Mouse (Mus musculus): Measurements from ENCODE around the gene Prdm5. TPM values are rescaled to one million over a fixed set of nuclear protein-coding genes. Genes with fewer than 3 reads are reported as not detected.

Prdm5 gene
- polyA plus RNA-seq, 2 experiments = 1.1 to 1.4 TPM

DNA sequence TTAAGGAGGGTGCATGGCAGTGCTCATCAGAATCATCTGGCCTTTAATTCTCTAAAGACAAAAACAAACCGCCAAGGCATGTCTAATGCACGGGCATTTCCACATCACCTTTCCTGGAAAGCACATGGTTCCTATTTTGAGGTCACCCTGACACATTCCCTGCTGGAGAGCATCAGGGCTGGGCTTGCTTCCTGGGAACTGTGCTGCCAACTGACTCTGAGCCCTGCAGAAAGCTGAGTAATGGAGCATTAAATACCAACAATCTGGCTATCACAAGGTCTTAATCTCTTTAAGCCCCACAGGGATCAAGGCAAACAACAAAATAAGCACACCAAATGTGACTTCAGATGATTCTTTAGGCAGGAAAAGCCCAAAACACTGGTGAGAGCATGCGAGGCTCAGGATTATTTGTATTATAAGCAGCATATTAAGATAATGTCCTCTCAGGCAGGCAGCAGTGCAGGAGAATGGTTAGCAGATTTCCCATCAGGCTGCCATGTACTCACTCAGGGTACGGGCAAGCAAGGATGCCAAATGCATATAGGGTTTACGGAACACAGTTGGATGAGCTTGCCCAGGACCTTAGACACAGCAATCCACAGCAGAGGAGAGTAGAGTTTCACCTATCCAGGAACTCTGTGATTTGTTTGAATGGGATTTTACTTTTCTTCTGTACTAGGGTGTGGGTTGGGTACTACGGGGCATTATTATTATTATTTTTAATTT, 190.8 kb downstream of the Prdm5 start:
- H3K27me3 ChIP-seq (ENCODE audit: control insufficient read depth, insufficient read depth, low read length) = no peaks in the 10 kb centered on the region
- H3K4me1 ChIP-seq (replicated peaks; ENCODE audit: control insufficient read depth in 2 of 2, insufficient read depth in 2 of 2, low read length in 1 of 2) = no peaks in the 10 kb centered on the region
- H3K9ac ChIP-seq (replicated peaks) = no peak overlapping the region
- no peak overlapping the region for H3K4me3 ChIP-seq (ENCODE audit: insufficient read depth in 1 of 2, low read depth in 2 of 2, low read length in 2 of 2)
- ATAC-seq (ENCODE audit: insufficient read depth) = no peak
- H3K4me2 ChIP-seq (ENCODE audit: low read depth) = no peak overlapping the region
- H3K9me3 ChIP-seq (ENCODE audit: control insufficient read depth, low read length) = no peaks in the 10 kb centered on the region
- 56% methylated on average over 6 of the region's 6 CpGs for WGBS (ENCODE audit: insufficient replicate concordance)
- H3K27ac ChIP-seq = no peak overlapping the region
- TF ChIP-seq EP300 (IDR thresholded peaks at IDR 0.05; ENCODE audit: low read depth) (no peak), CTCF (IDR thresholded peaks at IDR 0.05; ENCODE audit: low read depth) (no peak)
- DNase-seq (ENCODE audit: low read depth in 3 of 3, low spot score in 3 of 3) = no peak
- H3K36me3 ChIP-seq (replicated peaks; ENCODE audit: control insufficient read depth, insufficient read depth, low read depth) = no peaks in the 10 kb centered on the region

GRCm38 (mm10) chr6:65970410-65970809, 191.6 kb downstream of the Prdm5 start:
- no peak for ATAC-seq (ENCODE audit: insufficient read depth)
- H3K4me3 ChIP-seq (ENCODE audit: insufficient read depth in 1 of 2, low read depth in 2 of 2, low read length in 2 of 2) = no peak overlapping the region
- H3K27ac ChIP-seq = no peak overlapping the region
- TF ChIP-seq EP300 (IDR thresholded peaks at IDR 0.05; ENCODE audit: low read depth) (no peak), CTCF (IDR thresholded peaks at IDR 0.05; ENCODE audit: low read depth) (no peak)
- H3K4me1 ChIP-seq (replicated peaks; ENCODE audit: control insufficient read depth in 2 of 2, insufficient read depth in 2 of 2, low read length in 1 of 2) = no peaks in the 10 kb centered on the region
- WGBS (ENCODE audit: insufficient replicate concordance) = 79% methylated on average over 9 of the region's 9 CpGs
- DNase-seq (ENCODE audit: low read depth in 3 of 3, low spot score in 3 of 3) = no peak
- H3K27me3 ChIP-seq (ENCODE audit: control insufficient read depth, insufficient read depth, low read length) = no peaks in the 10 kb centered on the region
- no peaks in the 10 kb centered on the region for H3K9me3 ChIP-seq (ENCODE audit: control insufficient read depth, low read length)
- no peak overlapping the region for H3K9ac ChIP-seq (replicated peaks)
- no peak overlapping the region for H3K4me2 ChIP-seq (ENCODE audit: low read depth)
- no peaks in the 10 kb centered on the region for H3K36me3 ChIP-seq (replicated peaks; ENCODE audit: control insufficient read depth, insufficient read depth, low read depth)

Other genes starting within 250 kb of the Prdm5 start
- under 0.01 and 0.08 TPM in 2 replicates for gene Ndnf, start 107.4 kb upstream of the Prdm5 start, polyA plus RNA-seq (2012; rRNA removed)
- not detected in 2 replicates for gene Ndnf, start 107.4 kb upstream of the Prdm5 start, polyA plus RNA-seq (2014; fragmentation: Nextera tagmentation; extraction: Ambion mirVana)
- gene 4930544G11Rik, start 173.6 kb downstream of the Prdm5 start, polyA plus RNA-seq (2012; rRNA removed) = not detected in 2 replicates
- gene 4930544G11Rik, start 173.6 kb downstream of the Prdm5 start, polyA plus RNA-seq (2014; fragmentation: Nextera tagmentation; extraction: Ambion mirVana) = not detected in 2 replicates